Mouse (Mus musculus): ENCODE results near the gene Cfb.
"Not testable (repeated sequence)": the region's sequence is repeated elsewhere in the genome, so short reads cannot be mapped to it uniquely, and the experiment has no call there.

The Cfb gene

DNA sequence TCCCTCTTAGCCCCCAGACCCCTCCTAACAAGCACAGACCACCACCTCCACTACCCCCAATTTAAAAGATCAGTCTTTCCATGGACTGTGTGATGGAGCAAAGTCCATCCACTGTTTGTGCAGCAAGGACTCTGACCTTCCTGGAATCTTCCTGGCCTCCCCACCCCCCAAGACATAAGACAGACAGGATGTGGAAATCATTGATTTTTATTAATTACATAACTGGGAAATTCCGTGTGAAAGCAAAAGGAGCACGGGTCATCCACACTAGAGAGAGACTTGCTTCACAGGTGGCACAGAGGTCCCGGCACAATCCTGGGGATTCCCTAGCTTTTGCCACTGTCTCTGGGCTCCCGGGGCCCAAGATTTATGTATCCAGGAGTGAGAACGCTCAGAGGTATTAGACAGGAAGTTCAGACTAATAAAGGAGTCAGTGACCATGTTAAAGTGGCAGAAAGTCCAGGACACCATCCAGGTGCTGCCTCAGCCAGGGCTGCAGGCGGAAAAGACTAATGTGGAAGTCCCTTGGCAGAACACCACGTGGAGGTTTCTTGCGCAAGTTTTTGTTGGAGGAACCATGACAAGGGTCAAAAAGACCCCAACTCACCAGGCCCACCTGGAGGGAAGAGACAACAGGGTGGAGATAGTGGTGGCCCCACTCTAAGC is at the start of gene Cfb:
Gene Cfb (minus strand): TSS at position 103 of the 666 bp plus-strand sequence.
- no peak for DNase-seq (ENCODE audit: low spot score in 2 of 2)

DNA sequence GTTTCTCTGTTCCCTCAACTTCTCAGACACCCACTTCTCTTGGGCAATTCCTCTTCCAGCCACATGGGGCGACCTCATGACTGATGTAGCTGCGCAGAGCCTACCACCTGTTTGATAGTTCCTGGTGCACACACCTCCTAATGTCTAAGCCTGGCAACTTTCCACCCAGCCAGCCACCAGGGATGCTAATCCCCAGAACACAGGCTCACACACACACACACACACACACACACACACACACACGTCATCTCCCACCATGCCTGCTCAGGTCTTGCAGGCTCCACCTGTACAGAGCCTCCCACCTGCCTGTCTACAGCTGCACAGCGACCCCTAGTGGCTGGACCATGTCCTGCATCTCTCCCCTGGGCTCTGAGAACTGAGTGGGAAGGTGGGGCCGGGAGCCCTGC is 49.6 kb upstream of the Cfb start:
- peak; percentile 80 to 88 for DNase-seq (ENCODE audit: low spot score in 2 of 2)

DNA sequence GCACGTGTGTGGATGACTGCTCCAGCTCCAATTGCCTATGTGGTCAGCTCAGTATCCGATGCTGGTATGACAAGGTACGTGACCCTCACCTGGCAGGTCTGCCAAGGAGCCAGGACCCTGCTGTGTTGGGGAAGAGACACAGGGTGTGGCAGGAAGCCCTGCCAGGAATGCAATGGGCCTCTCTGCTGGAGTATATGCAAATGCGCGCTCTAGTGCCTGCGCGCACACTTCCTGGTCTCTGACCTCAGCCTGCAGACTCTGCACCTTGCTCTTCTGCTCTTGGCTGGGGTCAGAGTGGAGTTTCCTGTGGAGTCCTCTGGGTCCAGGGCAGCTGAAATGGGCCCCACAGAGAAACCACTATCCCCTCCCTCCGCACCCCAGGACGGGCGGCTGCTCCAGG is 48.7 kb upstream of the Cfb start:
- no peak for DNase-seq (ENCODE audit: low spot score in 2 of 2)

DNA sequence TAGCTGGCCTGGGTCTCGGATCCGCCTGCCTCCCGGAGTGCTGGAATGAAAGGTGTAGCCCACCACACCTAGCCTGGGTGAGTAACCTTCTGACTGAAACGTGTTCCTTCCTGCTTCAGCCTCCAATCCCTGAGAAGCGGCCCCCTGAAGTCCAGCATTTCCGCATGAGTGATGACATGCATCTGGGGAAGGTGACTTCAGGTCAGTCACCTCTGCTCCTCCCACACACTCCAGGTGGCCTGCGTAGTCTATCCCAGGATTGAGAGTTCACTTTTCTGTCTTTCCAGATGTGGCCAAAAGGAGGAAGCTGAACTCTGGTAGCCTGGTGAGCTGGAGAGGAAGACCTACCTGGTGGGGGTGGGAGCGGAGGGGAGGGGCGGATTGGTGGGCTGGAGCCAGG is 40.6 kb upstream of the Cfb start:
- no peak for DNase-seq (ENCODE audit: low spot score in 2 of 2)

DNA sequence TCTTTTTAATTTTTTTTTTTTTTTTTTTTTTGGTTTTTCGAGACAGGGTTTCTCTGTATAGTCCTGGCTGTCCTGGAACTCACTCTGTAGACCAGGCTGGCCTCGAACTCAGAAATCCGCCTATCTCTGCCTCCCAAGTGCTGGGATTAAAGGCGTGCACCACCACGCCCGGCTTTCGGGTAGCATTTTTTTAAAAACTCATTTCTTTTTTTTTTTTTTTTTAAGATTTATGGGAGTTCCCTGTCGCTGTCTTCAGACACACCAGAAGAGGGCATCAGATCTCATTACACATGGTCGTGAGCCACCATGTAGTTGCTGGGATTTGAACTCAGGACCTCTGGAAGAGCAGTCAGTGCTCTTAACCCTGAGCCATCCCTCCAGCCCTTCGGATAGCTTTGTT is 39.6 kb upstream of the Cfb start:
- not testable (repeated sequence) for DNase-seq (ENCODE audit: low spot score in 2 of 2)

DNA sequence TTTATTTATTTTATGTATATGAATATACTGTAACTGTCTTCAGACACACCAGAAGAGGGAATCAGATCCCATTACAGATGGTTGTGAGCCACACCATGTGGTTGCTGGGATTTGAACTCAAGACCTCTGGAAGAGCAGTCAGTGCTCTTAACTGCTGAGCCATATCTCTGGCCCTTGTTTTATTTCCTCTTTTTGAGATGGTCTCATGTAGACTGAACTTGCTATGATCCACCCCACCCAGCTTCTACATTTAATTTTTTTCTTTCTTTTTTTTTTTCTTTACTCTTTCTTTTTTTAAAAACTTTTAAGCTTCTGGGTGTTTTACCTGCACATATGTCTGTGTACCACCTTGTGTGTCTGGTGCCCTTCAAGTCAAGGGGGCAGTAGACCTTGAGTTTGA is 38.5 kb upstream of the Cfb start:
- not testable (repeated sequence) for DNase-seq (ENCODE audit: low spot score in 2 of 2)

DNA sequence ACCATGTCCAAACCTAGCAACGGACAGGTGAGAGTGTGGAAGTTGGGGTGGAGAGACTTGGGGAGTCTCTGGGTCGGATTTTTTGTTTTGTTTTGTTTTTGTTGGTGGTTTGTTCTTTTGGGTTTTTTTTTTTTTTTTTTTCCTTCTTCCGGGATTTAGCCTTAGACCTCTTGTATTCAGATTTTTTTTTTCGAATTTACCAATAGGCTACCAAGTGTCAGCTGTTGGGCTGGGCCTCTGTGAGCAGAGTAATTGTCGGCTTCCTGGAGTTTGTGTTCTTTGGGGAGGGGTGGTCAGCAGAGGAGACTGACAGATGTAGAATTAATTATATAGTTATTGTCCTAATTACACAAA is 37.5 kb upstream of the Cfb start:
- no peak for DNase-seq (ENCODE audit: low spot score in 2 of 2)

DNA sequence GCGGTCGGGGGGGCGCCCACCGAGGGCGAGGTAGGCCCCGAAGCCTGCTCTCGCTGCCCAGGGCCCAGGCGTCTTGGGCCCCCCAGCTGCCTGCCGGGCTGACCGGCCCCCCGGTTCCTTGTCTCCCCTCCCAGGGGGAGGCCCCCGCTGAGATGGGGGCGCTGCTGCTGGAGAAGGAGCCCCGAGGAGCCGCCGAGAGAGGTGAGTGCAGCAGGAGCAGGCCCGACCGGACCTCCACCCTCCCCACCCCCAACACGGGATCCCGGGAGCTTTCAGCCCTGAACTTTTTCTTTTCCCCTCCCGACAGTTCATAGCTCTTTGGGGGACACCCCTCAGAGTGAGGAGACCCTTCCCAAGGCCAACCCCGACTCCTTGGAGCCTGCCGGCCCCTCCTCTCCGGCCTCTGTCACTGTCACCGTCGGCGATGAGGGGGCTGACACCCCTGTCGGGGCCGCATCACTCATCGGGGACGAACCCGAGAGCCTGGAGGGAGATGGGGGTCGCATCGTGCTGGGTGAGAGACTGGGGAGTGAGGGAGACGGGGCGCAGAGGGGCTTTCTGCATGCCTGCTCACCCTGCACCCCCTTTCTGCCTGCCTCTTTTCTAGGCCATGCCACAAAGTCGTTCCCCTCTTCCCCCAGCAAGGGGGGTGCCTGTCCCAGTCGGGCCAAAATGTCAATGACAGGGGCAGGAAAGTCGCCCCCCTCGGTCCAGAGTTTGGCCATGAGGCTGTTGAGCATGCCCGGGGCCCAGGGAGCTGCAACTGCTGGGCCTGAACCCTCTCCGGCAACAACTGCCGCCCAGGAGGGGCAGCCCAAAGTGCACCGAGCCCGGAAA is 37.0 kb upstream of the Cfb start:
- peak; percentile 36 to 40 for DNase-seq (ENCODE audit: low spot score in 2 of 2)

DNA sequence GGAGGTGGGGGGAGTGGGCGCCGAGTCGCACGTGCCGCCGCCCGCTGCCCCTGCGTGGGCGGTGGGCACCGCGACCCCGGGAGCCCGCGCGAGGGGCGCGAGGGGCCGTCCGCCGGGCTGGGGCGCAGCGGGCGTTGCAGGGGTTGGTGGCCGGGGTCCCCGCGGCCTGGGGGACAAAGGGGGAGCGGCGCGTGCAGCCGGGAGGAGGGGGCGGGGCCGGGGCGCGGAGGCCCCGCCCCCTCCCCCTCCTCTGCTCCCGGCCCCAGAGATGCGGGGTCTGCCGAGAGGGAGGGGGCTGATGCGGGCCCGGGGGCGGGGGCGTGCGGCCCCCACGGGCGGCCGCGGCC is 36.4 kb upstream of the Cfb start:
- DNase-seq (ENCODE audit: low spot score in 2 of 2) = no peak

DNA sequence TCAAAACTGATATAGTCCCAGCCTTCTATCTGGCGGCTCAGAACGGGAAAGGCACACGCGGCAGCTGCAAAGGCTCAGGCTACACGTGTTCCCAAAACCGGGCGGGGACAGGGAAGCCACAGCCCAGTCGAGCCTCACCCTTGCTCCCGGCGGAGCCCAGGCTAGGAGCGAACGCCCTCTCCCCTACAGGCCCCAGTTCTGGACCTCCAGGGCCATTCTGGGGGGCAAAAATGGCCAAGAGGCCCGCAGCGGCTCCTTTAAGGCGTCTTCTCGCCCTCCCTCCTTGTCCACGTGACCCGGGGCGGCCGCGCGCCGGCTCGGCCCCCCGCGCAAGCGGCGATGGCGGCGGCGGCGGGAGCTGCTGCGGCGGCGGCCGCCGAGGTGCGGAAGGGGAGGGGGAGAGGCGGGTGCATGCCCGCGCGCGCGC is 35.9 kb upstream of the Cfb start, which contains the start of the genes C2 and Ehmt2:
Gene C2 (minus strand): TSS at position 106 of the 427 bp plus-strand sequence.
Gene Ehmt2 (plus strand): TSS at position 310 of the 427 bp plus-strand sequence.
- peak; percentile 47 to 64 for DNase-seq (ENCODE audit: low spot score in 2 of 2)

DNA sequence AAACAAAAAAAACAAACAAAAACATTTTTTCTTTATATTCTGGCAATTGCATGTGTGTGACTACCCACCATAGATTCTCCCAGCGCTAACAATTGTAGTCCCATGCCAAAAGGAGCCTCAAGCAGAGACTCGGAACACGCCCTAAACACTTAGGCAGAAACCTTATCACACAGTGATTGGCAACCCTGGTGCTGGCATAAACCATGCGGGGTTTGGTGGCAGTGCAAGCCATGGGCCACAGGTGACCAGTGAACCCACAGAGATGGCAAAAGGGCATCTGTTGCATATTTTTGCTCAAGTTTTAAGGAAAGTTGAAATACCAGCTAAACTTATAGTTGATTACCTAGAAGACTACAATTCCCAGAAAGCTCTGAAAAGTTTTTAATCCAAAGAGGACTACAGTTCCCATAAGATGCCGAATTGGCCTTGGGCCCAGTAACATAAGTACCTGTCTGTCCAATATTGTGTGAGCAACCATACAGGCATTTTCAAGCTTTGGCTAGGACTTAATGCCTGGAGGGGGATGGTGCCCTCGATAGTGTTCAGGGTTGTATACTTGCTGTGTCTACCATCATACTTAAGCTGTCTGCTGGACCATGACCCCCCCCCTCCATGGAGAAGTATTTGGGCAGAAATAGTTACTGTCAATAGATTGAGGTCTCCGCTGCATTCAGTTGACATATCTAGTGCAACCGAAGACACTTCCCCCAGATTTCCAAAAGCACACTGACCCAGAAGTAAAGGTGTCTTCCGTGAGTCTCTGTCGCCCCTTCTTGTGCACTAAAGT is 35.2 kb upstream of the Cfb start:
- DNase-seq (ENCODE audit: low spot score in 2 of 2) = no peak

DNA sequence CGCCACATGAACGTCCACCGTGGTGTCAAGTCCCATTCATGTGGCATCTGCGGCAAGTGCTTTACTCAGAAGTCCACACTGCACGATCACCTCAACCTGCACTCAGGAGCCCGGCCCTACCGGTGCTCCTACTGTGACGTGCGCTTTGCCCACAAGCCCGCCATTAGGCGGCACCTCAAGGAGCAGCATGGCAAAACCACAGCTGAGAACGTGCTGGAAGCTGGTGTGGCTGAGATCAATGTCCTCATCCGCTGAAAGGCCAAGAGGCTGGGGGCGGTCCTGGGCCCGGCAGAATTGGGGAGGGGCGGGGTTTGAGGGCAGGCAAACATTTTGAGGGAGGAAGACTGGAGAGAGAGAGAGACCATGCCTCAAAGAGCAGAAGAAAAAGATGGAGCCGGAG is 34.0 kb upstream of the Cfb start:
- DNase-seq (ENCODE audit: low spot score in 2 of 2) = peak; percentile 73 to 79

DNA sequence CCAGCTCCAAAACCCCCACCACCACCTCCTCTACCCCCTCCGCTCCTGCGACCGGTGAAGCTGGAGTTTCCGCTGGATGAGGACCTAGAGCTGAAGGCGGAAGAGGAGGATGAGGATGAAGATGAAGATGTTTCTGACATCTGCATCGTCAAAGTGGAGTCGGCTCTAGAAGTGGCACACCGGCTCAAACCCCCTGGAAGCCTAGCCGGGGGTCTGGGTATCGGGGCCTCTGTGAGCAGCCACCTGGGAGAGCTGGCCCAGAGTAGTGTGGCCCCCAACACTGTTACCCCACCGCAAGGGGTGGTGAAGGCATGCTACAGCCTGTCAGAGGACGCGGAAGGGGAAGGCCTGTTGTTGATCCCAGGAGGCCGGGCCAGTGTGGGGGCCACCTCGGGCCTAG is 33.4 kb upstream of the Cfb start:
- DNase-seq (ENCODE audit: low spot score in 2 of 2) = no peak

DNA sequence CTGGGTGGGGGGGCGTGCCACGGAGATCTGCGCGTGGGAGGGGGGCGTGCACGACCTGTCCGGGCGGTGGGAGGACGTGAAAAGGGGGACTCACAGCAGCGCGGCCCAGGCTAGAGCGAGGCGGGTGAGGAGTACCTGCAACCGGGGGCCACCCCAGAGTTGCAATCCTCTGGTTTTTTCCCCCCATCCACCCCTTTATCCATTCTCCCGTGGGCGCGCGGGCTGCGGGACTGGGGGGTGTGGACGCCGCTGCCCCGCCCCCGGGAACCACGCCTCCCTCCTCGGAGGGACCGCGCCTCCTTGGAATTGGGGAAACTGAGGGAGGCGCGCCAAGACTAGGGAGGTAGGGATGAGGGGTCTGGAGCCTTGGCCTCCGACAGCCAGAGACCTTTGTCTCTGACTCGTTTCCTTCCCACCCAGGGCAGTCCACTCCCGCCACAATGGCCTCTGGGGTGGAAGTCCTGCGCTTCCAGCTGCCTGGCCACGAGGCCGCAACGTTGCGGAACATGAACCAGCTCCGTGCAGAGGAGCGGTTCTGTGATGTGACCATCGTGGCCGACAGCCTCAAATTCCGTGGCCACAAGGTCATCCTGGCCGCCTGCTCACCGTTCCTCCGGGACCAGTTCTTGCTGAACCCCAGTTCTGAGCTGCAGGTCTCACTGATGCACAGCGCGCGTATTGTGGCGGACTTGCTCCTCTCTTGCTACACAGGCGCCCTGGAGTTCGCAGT is 32.6 kb upstream of the Cfb start:
- no peak for DNase-seq (ENCODE audit: low spot score in 2 of 2)

DNA sequence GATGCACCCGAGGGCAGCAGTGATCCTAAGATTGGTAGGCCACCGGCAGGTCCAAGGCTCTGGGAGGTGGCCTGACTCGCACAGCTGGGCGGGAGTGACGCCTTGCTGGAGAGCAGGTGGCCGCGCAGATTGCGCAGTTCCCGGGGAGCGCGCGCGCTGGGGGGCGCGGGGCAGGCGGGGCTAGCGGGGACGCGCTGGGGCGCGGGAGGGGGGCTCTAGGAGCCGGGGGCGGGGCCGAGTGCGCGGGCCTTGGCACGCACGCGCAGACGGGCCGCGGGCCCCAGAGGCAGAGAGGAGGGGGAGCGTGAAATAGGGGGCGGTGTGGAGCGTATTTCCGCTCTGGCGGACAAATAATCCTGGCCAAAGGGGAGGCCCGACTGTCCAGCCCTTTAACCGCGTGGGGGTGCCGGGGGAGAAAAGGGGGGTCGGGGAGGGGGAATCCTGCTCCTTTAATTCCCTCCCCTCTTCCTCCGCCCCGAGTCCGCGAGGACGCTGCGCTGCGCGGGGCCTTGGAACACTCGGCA is 31.8 kb upstream of the Cfb start:
- DNase-seq (ENCODE audit: low spot score in 2 of 2) = peak; percentile 85 to 87

DNA sequence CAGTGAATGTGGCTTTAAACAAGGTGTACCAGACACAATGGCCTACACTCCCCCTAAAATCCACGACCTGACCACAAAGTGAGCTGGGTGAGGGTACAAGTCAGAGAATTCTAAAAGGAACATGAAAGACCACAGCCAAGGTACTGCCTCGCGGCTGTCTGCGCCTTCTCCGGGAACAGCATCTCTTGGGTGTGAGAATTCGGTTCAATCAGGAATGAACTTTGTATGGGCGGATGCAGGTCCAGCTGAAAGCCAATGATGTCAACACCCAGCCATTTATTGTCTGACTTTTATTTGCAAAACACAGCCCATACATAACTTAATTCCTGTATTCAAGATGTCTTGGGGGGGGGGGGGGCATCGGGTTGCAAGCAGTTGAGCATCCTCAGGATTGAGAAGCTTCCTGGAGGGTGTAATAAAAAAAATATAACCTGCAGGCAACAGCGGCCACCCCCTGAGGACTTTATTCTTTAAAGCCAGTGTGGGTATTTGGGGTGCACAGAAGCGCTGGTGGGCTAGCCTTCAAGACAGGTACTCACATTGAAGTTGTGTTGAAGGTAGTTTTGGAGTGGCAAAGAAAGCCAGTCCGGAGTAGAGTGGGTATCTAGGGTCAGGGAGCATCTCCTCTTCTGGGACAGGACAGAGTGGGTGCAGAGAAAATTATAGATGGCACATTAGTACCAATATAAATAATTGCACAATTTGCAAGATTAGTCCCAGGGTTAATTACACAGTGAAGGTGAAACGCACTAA is 30.9 kb upstream of the Cfb start:
- DNase-seq (ENCODE audit: low spot score in 2 of 2) = no peak

DNA sequence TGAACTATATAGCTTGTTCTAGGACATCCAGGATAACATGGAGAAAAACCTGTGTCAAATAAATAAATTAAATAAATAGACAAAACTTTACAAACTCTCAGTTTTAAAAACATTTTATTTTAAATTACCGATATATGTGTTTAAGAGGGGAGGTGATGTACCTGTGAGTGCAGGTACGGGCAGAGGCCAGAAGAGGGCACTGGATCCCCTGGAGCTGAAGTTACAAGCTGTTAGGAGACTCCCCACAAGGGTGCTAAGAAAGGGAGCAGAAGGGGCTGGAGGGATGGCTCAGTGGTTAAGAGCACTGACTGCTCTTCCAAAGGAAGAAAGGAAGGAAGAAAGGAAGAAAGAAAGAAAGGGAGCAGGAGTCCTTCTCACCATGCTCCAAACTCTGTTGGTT is 29.1 kb upstream of the Cfb start:
- no peak for DNase-seq (ENCODE audit: low spot score in 2 of 2)

DNA sequence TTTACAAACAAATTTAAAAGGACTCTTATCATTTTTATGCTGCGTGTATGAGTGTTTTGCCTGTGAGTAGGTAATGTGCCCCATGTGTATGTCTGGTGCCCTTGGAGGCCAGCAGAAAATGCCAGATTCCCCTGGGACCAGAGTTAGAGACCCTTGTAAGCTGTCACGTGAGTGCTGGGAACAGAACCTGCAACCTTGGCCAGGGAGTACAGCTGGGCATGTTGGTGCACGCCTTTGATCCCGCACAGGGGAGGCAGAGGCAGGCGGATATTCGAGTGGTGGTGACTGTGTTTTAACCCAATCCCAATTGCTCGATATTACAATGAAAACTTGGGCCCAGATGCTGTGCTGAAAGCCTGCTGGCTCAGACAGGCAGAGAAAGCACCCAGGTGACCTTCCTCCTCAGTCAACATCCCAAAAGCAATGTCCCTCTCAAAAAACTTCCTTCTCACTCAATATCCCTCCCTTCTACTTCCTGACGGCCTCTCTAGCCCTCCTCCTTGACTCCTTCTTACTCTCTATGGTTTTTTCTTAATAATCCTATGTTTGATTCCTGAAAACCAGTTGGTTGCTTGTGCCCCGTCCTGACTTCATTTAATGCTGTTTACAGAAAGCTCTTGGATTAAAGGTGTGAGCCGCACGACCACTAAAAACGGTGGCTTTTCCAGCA is 27.9 kb upstream of the Cfb start:
- DNase-seq (ENCODE audit: low spot score in 2 of 2) = no peak

DNA sequence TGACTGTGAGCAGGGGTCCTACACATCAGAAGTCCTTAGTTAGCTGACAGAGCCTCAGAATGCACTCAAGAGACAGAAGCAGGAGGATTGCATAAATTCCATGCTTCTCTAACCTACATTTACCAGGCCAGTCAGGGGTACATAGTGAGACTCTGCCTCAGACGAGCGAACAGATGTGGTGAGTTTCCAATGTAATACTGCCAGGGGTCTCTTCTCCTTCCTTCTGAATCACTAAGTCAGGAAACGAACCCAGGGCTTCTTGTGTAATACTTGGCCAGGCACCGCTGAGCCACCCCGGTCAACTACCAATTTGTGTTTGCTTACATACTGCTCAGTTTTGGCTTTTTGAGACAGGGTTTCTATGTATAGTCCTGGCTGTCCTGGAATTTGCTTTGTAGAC is 25.6 kb upstream of the Cfb start:
- DNase-seq (ENCODE audit: low spot score in 2 of 2) = no peak

DNA sequence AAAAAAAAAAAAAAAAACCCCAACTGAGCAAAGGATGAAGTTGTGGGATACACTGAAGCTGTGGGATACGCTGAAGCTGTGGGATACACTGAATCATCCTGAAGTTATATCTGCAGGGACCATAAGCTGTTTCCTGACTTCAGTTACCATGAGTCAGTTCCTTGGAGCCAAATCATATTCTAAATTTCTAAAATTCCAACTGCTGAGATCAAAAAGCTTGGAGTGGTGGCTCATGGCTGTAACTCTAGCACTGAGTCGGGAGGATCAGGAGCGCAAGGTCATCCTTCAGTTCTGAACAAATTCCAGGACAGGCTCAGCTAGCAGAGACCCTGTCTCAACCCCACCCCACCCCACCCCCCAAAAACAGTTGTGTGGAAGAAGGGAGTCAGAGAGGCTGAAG is 23.3 kb upstream of the Cfb start:
- no peak for DNase-seq (ENCODE audit: low spot score in 2 of 2)
